Mouse (Mus musculus) forebrain, embryonic 16.5 days (tissue): ENCODE results near the gene Ireb2. TPM values are rescaled to one million over a fixed set of nuclear protein-coding genes. Genes with fewer than 3 reads are reported as not detected.
"Not testable (repeated sequence)": the region's sequence is repeated elsewhere in the genome, so short reads cannot be mapped to it uniquely, and the experiment has no call there.

Experiments used
- ATAC-seq: fragments of 200-750 bp; cut with Nextera tagmentation; 2 replicates; pipeline ENCODE4 v1.8.0; 2017; ENCODE audit warnings: mild to moderate bottlenecking, moderate library complexity
- H3K27ac ChIP-seq: fragments of 300-500 bp; sonication (generic); 2 replicates; pipeline ENCODE4 v1.5.1; 2014; ENCODE audit warnings: low read length, control low read depth
- H3K27me3 ChIP-seq: fragments of 300-500 bp; sonication (generic); replicated peaks from 2 replicates; pipeline ENCODE4 v1.6.1; 2014; ENCODE audit warnings: low read length; ENCODE audit not compliant: control insufficient read depth, insufficient read depth
- H3K36me3 ChIP-seq: fragments of 300-500 bp; sonication (generic); 2 replicates; pipeline ENCODE4 v1.6.1; 2014; ENCODE audit not compliant: control insufficient read depth, insufficient read depth
- H3K4me1 ChIP-seq: fragments of 300-500 bp; sonication (generic); replicated peaks from 2 replicates; pipeline ENCODE4 v1.6.1; 2014; ENCODE audit warnings: low read length; ENCODE audit not compliant: control insufficient read depth, insufficient read depth
- H3K4me2 ChIP-seq: fragments of 300-500 bp; sonication (generic); 2 replicates; pipeline ENCODE4 v1.6.1; 2014; ENCODE audit warnings: mild to moderate bottlenecking, low read length, control low read depth
- H3K4me3 ChIP-seq: fragments of 300-500 bp; sonication (generic); replicated peaks from 2 replicates; pipeline ENCODE4 v1.5.1; 2014; ENCODE audit warnings: mild to moderate bottlenecking, low read length, control low read depth
- H3K9ac ChIP-seq: fragments of 300-500 bp; sonication (generic); replicated peaks from 2 replicates; pipeline ENCODE4 v1.6.1; 2014; ENCODE audit warnings: low read depth, low read length, control low read depth
- H3K9me3 ChIP-seq: fragments of 300-500 bp; sonication (generic); 2 replicates; pipeline ENCODE4 v1.6.1; 2016; ENCODE audit warnings: low read length; ENCODE audit not compliant: control insufficient read depth
- WGBS: fragments of 180-500 bp; shearing (Covaris S2); extraction: QIAGEN DNeasy Blood & Tissue Kit; methylation state at CpG from one replicate; pipeline ENCODE4 v1.1.7; 2014; 5-methylcytosine and 5-hydroxymethylcytosine counted together
- polyA plus RNA-seq: library from polyadenylated mRNA; unstranded; fragments of >200 nt; fragmentation: Nextera tagmentation; extraction: Ambion mirVana; gene quantifications from 2 replicates; pipeline ENCODE4 v1.2.1, GENCODE M21; 2015

The Ireb2 gene
- polyA plus RNA-seq, 1 experiment from 2014 or later = 53.5 TPM

GRCm38 (mm10) chr9:54840145-54840544 is 23.4 kb upstream of the Ireb2 start:
- H3K9ac ChIP-seq = no peak overlapping the region
- no peaks in the 10 kb centered on the region for H3K4me1 ChIP-seq
- H3K27ac ChIP-seq = no peak overlapping the region
- WGBS = 73% methylated on average over 1 of the region's 1 CpGs
- no peaks in the 10 kb centered on the region for H3K9me3 ChIP-seq
- no peak overlapping the region for H3K4me3 ChIP-seq
- ATAC-seq = no peak
- no peaks in the 10 kb centered on the region for H3K27me3 ChIP-seq
- H3K36me3 ChIP-seq = no peaks in the 10 kb centered on the region
- no peak overlapping the region for H3K4me2 ChIP-seq

GRCm38 (mm10) chr9:54842311-54842710 is 21.3 kb upstream of the Ireb2 start:
- Histone ChIP-seq H3K9me3 (no peaks in the 10 kb centered on the region), H3K9ac (no peak overlapping the region), H3K4me1 (no peaks in the 10 kb centered on the region), H3K4me3 (no peak overlapping the region), H3K27ac (no peak overlapping the region), H3K36me3 (no peaks in the 10 kb centered on the region), H3K27me3 (no peaks in the 10 kb centered on the region), H3K4me2 (no peak overlapping the region)
- WGBS = 89% methylated on average over 5 of the region's 5 CpGs
- ATAC-seq = no peak

- 83% methylated on average over 6 of the region's 6 CpGs for WGBS
- no peak overlapping the region for H3K4me3 ChIP-seq
- H3K27me3 ChIP-seq = no peaks in the 10 kb centered on the region
- no peak overlapping the region for H3K27ac ChIP-seq
- ATAC-seq = no peak
- no peak overlapping the region for H3K4me2 ChIP-seq
- no peaks in the 10 kb centered on the region for H3K36me3 ChIP-seq
- H3K9ac ChIP-seq = no peak overlapping the region
- no peaks in the 10 kb centered on the region for H3K9me3 ChIP-seq
- no peaks in the 10 kb centered on the region for H3K4me1 ChIP-seq
These were observed 19.7 kb upstream of the Ireb2 start for GRCm38 (mm10) chr9:54843887-54844286.

- Histone ChIP-seq H3K9ac (no peak overlapping the region), H3K4me2 (no peak overlapping the region), H3K9me3 (no peaks in the 10 kb centered on the region), H3K4me3 (no peak overlapping the region), H3K27ac (no peak overlapping the region), H3K4me1 (no peaks in the 10 kb centered on the region), H3K36me3 (no peaks in the 10 kb centered on the region), H3K27me3 (no peaks in the 10 kb centered on the region)
- 77% methylated on average over 3 of the region's 3 CpGs for WGBS
- ATAC-seq = no peak
These were observed 18.9 kb upstream of the Ireb2 start for GRCm38 (mm10) chr9:54844556-54845176.

- Histone ChIP-seq H3K27me3 (no peaks in the 10 kb centered on the region), H3K9me3 (no peaks in the 10 kb centered on the region), H3K27ac (no peak overlapping the region), H3K4me1 (no peaks in the 10 kb centered on the region), H3K9ac (no peak overlapping the region), H3K36me3 (no peaks in the 10 kb centered on the region), H3K4me3 (no peak overlapping the region), H3K4me2 (no peak overlapping the region)
- no peak for ATAC-seq
These were observed 15.4 kb upstream of the Ireb2 start for GRCm38 (mm10) chr9:54848203-54848602.

- not testable (repeated sequence) for H3K27ac ChIP-seq, H3K9me3 ChIP-seq, H3K4me1 ChIP-seq, H3K36me3 ChIP-seq, ATAC-seq, H3K4me3 ChIP-seq, H3K27me3 ChIP-seq, H3K4me2 ChIP-seq, H3K9ac ChIP-seq
- 62% methylated on average over 6 of the region's 6 CpGs for WGBS
These were observed 10.6 kb upstream of the Ireb2 start for GRCm38 (mm10) chr9:54853036-54853435.

GRCm38 (mm10) chr9:54853619-54854018 is 10.0 kb upstream of the Ireb2 start:
- 72% methylated on average over 4 of the region's 4 CpGs for WGBS
- H3K36me3 ChIP-seq = no peaks in the 10 kb centered on the region
- H3K27me3 ChIP-seq = no peaks in the 10 kb centered on the region
- H3K4me3 ChIP-seq = no peak overlapping the region
- H3K4me1 ChIP-seq = no peaks in the 10 kb centered on the region
- no peak overlapping the region for H3K9ac ChIP-seq
- ATAC-seq = no peak
- no peak overlapping the region for H3K27ac ChIP-seq
- H3K9me3 ChIP-seq = no peaks in the 10 kb centered on the region
- no peak overlapping the region for H3K4me2 ChIP-seq

- Histone ChIP-seq H3K9ac (no peak overlapping the region), H3K36me3 (no peaks in the 10 kb centered on the region), H3K4me2 (no peak overlapping the region), H3K27me3 (no peaks in the 10 kb centered on the region), H3K9me3 (no peaks in the 10 kb centered on the region), H3K27ac (no peak overlapping the region), H3K4me3 (no peak overlapping the region), H3K4me1 (no peaks in the 10 kb centered on the region)
- 25% methylated on average over 6 of the region's 6 CpGs for WGBS
- ATAC-seq = no peak
These were observed 8.0 kb upstream of the Ireb2 start for GRCm38 (mm10) chr9:54855638-54856037.

- H3K9ac ChIP-seq = no peak overlapping the region
- H3K4me2 ChIP-seq = no peak overlapping the region
- H3K36me3 ChIP-seq = no peaks in the 10 kb centered on the region
- H3K27me3 ChIP-seq = no peaks in the 10 kb centered on the region
- no peak for ATAC-seq
- no peak overlapping the region for H3K27ac ChIP-seq
- no peaks in the 10 kb centered on the region for H3K9me3 ChIP-seq
- H3K4me1 ChIP-seq = no peaks in the 10 kb centered on the region
- no peak overlapping the region for H3K4me3 ChIP-seq
- 33% methylated on average over 6 of the region's 6 CpGs for WGBS
These were observed 7.5 kb upstream of the Ireb2 start for GRCm38 (mm10) chr9:54856121-54856520.

GRCm38 (mm10) chr9:54857474-54857873 is 6.1 kb upstream of the Ireb2 start:
- 40% methylated on average over 3 of the region's 3 CpGs for WGBS
- Histone ChIP-seq H3K36me3 (no peaks in the 10 kb centered on the region), H3K9me3 (no peaks in the 10 kb centered on the region), H3K9ac (no peak overlapping the region), H3K4me2 (no peak overlapping the region), H3K4me1 (no peaks in the 10 kb centered on the region), H3K4me3 (no peak overlapping the region), H3K27ac (no peak overlapping the region), H3K27me3 (no peaks in the 10 kb centered on the region)
- no peak for ATAC-seq
